Mouse (Mus musculus) ovary, adult 10 weeks (tissue): ENCODE measurements around the gene Klk7. TPM values are rescaled to one million over a fixed set of nuclear protein-coding genes. Genes with fewer than 3 reads are reported as not detected.

Source experiments
- polyA plus RNA-seq: library from polyadenylated mRNA; stranded (reverse); fragments of 350-450 nt; fragmentation: Illumina TruSeq; extraction: RNeasy Lipid Tissue Mini Kit (QIAGEN cat#74804); gene quantifications from one replicate; pipeline ENCODE4 v1.2.3, GENCODE M21; 2014

The Klk7 gene
- polyA plus RNA-seq, result not detected

GRCm38 (mm10) chr7:43810994-43811393 is at the start of gene Klk7:
Klk7 (plus strand) TSS chr7:43811294.

GRCm38 (mm10) chr7:43768597-43768996 is 42.5 kb upstream of the Klk7 start, which contains the start of gene Klk12:
Klk12 (plus strand) TSS chr7:43768897.

GRCm38 (mm10) chr7:43774364-43774763 is 36.7 kb upstream of the Klk7 start, which contains the start of gene Klk11:
Klk11 (plus strand) TSS chr7:43774604.

GRCm38 (mm10) chr7:43780746-43781145 is 30.3 kb upstream of the Klk7 start, which contains the start of gene Klk10:
Klk10 (plus strand) TSS chr7:43781035.

GRCm38 (mm10) chr7:43791591-43791990 is 19.5 kb upstream of the Klk7 start, which contains the start of gene Klk9:
Klk9 (plus strand) TSS chr7:43791891.

GRCm38 (mm10) chr7:43797333-43797769 is 13.7 kb upstream of the Klk7 start, which contains the start of gene Klk8:
Klk8 (plus strand) TSS chr7:43797577.

GRCm38 (mm10) chr7:43824199-43824598 is 13.1 kb downstream of the Klk7 start, which contains the start of gene Klk6:
Klk6 (plus strand) TSS chr7:43824499.

GRCm38 (mm10) chr7:43841701-43842100 is 30.6 kb downstream of the Klk7 start, which contains the start of gene Klk5:
Klk5 (plus strand) TSS chr7:43841971.

Other genes with a start within 250 kb of the Klk7 start
- gene Zfp658, start 249.0 kb upstream of the Klk7 start, polyA plus RNA-seq, result 3.5 TPM
- gene Zfp719, start 231.7 kb upstream of the Klk7 start, polyA plus RNA-seq, result 42.2 TPM
- 0.20 TPM for gene Zfp819, start 204.1 kb upstream of the Klk7 start, polyA plus RNA-seq
- gene Ceacam18, start 176.6 kb upstream of the Klk7 start, polyA plus RNA-seq, result not detected
- 0.66 TPM for gene Siglece, start 151.1 kb upstream of the Klk7 start, polyA plus RNA-seq
- gene Ctu1, start 139.3 kb upstream of the Klk7 start, polyA plus RNA-seq, result 3.2 TPM
- not detected for gene Klk14, start 120.9 kb upstream of the Klk7 start, polyA plus RNA-seq
- gene Klk13, start 98.7 kb upstream of the Klk7 start, polyA plus RNA-seq, result not detected
- not detected for gene Klk12, start 42.4 kb upstream of the Klk7 start, polyA plus RNA-seq
- 0.48 TPM for gene Klk11, start 36.7 kb upstream of the Klk7 start, polyA plus RNA-seq
- not detected for gene Klk10, start 30.3 kb upstream of the Klk7 start, polyA plus RNA-seq
- not detected for gene Klk9, start 19.4 kb upstream of the Klk7 start, polyA plus RNA-seq
- not detected for gene Klk8, start 13.7 kb upstream of the Klk7 start, polyA plus RNA-seq
- not detected for gene Klk6, start 13.2 kb downstream of the Klk7 start, polyA plus RNA-seq
- gene Klk5, start 30.7 kb downstream of the Klk7 start, polyA plus RNA-seq, result not detected
- gene Klk4, start 69.9 kb downstream of the Klk7 start, polyA plus RNA-seq, result not detected
- gene Klk15, start 122.4 kb downstream of the Klk7 start, polyA plus RNA-seq, result not detected
- not detected for gene Klk1b8, start 139.4 kb downstream of the Klk7 start, polyA plus RNA-seq
- not detected for gene Klk1b1, start 155.5 kb downstream of the Klk7 start, polyA plus RNA-seq
- not detected for gene Klk1b9, start 164.8 kb downstream of the Klk7 start, polyA plus RNA-seq
- not detected for gene Klk1b11, start 184.6 kb downstream of the Klk7 start, polyA plus RNA-seq
- not detected for gene Klk1b26, start 200.9 kb downstream of the Klk7 start, polyA plus RNA-seq
- not detected for gene Klk1b27, start 241.0 kb downstream of the Klk7 start, polyA plus RNA-seq